Mouse (Mus musculus): Measurements from ENCODE around the gene Abhd17a. TPM values are rescaled to one million over a fixed set of nuclear protein-coding genes. Genes with fewer than 3 reads are reported as not detected.

Abhd17a gene
- 156 and 201 TPM in 2 replicates for total RNA-seq (2014; rRNA removed)
- 154 and 155 TPM in 2 replicates for polyA plus RNA-seq (2015; fragmentation: Nextera tagmentation; extraction: Ambion mirVana)

- TF ChIP-seq CTCF (IDR thresholded peaks at IDR 0.05; ENCODE audit: low read depth): no peak
- Histone ChIP-seq H3K4me1 (ENCODE audit: insufficient read depth) (peaks cover 10% of the 10 kb centered on the region), H3K9ac (peak within 1 kb of the TSS; percentile 90), H3K27me3 (ENCODE audit: insufficient read depth, low read length) (no peaks in the 10 kb centered on the region), H3K4me2 (ENCODE audit: low read depth) (peak within 1 kb of the TSS; percentile 98), H3K4me3 (ENCODE audit: low read depth, low read length) (peak within 1 kb of the TSS; percentile 86), H3K9me3 (ENCODE audit: low read length) (no peaks in the 10 kb centered on the region), H3K36me3 (ENCODE audit: insufficient read depth) (peaks cover 11% of the 10 kb centered on the region; the same call in 1 of the 2 replicates), H3K27ac (ENCODE audit: low read depth, low read length) (peak within 1 kb of the TSS; percentile 75)
- peak; percentile 99 for ATAC-seq
- 2% methylated on average over 64 of the region's 73 CpGs for WGBS
- peak; percentile 97 for DNase-seq
These were observed at the start of gene Abhd17a for GRCm38 (mm10) chr10:80589879-80590854. Gene Abhd17a, minus strand, starts transcription at chr10:80590341.

GRCm38 (mm10) chr10:80635345-80635744 is 45.2 kb upstream of the Abhd17a start:
- no peak for DNase-seq
- 92% methylated on average over 6 of the region's 6 CpGs for WGBS
- Histone ChIP-seq H3K9me3 (ENCODE audit: low read length) (no peaks in the 10 kb centered on the region), H3K4me1 (ENCODE audit: insufficient read depth) (no peaks in the 10 kb centered on the region), H3K4me2 (ENCODE audit: low read depth) (no peak overlapping the region), H3K4me3 (ENCODE audit: low read depth, low read length) (no peak overlapping the region), H3K9ac (no peak overlapping the region), H3K27ac (ENCODE audit: low read depth, low read length) (no peak overlapping the region), H3K36me3 (ENCODE audit: insufficient read depth) (peaks cover 63% of the 10 kb centered on the region), H3K27me3 (ENCODE audit: insufficient read depth, low read length) (no peaks in the 10 kb centered on the region)
- no peak for TF ChIP-seq CTCF (IDR thresholded peaks at IDR 0.05; ENCODE audit: low read depth)
- no peak for ATAC-seq

- Histone ChIP-seq H3K9me3 (ENCODE audit: low read length) (no peaks in the 10 kb centered on the region), H3K27me3 (ENCODE audit: insufficient read depth, low read length) (no peaks in the 10 kb centered on the region), H3K4me3 (ENCODE audit: low read depth, low read length) (no peak overlapping the region), H3K4me2 (ENCODE audit: low read depth) (no peak overlapping the region), H3K9ac (no peak overlapping the region), H3K27ac (ENCODE audit: low read depth, low read length) (no peak overlapping the region), H3K4me1 (ENCODE audit: insufficient read depth) (0 out of 2 replicates have a peak, but pooled peaks cover 8% of the 10 kb centered on the region), H3K36me3 (ENCODE audit: insufficient read depth) (peaks cover 5% of the 10 kb centered on the region)
- ATAC-seq (no peak), DNase-seq (no peak)
- TF ChIP-seq CTCF (IDR thresholded peaks at IDR 0.05; ENCODE audit: low read depth): no peak
- WGBS: 92% methylated on average over 9 of the region's 9 CpGs
These were observed 38.8 kb upstream of the Abhd17a start for GRCm38 (mm10) chr10:80628925-80629324.

GRCm38 (mm10) chr10:80627685-80628084 is 37.5 kb upstream of the Abhd17a start:
- H3K36me3 ChIP-seq (ENCODE audit: insufficient read depth): peaks cover 4% of the 10 kb centered on the region; the same call in 1 of the 2 replicates
- H3K9me3 ChIP-seq (ENCODE audit: low read length): no peaks in the 10 kb centered on the region
- no peak for TF ChIP-seq CTCF (IDR thresholded peaks at IDR 0.05; ENCODE audit: low read depth)
- H3K9ac ChIP-seq: no peak overlapping the region
- H3K4me3 ChIP-seq (ENCODE audit: low read depth, low read length): no peak overlapping the region
- ATAC-seq (no peak), DNase-seq (no peak)
- H3K27me3 ChIP-seq (ENCODE audit: insufficient read depth, low read length): no peaks in the 10 kb centered on the region
- WGBS: 66% methylated on average over 2 of the region's 2 CpGs
- no peak overlapping the region for H3K27ac ChIP-seq (ENCODE audit: low read depth, low read length)
- no peak overlapping the region for H3K4me2 ChIP-seq (ENCODE audit: low read depth)
- H3K4me1 ChIP-seq (ENCODE audit: insufficient read depth): peaks cover 16% of the 10 kb centered on the region; the same call in 1 of the 2 replicates

GRCm38 (mm10) chr10:80625764-80626163 is 35.6 kb upstream of the Abhd17a start:
- DNase-seq: no peak
- Histone ChIP-seq H3K4me3 (ENCODE audit: low read depth, low read length) (no peak overlapping the region), H3K4me1 (ENCODE audit: insufficient read depth) (peaks cover 22% of the 10 kb centered on the region; the same call in 1 of the 2 replicates)

GRCm38 (mm10) chr10:80623457-80624191 is 33.5 kb upstream of the Abhd17a start:
- ATAC-seq: no peak
- Histone ChIP-seq H3K4me3 (ENCODE audit: low read depth, low read length) (peak overlapping the region; percentile 94), H3K27me3 (ENCODE audit: insufficient read depth, low read length) (no peaks in the 10 kb centered on the region), H3K4me2 (ENCODE audit: low read depth) (peak overlapping the region; percentile 97), H3K27ac (ENCODE audit: low read depth, low read length) (peak overlapping the region; percentile 95), H3K4me1 (ENCODE audit: insufficient read depth) (peaks cover 22% of the 10 kb centered on the region; the same call in 1 of the 2 replicates), H3K9ac (peak overlapping the region; percentile 87), H3K36me3 (ENCODE audit: insufficient read depth) (peaks cover 4% of the 10 kb centered on the region; the same call in 1 of the 2 replicates), H3K9me3 (ENCODE audit: low read length) (no peaks in the 10 kb centered on the region)
- no peak for DNase-seq
- TF ChIP-seq CTCF (IDR thresholded peaks at IDR 0.05; ENCODE audit: low read depth): 0 out of 2 replicates have a peak, but pooled peaks have one; percentile 8
- WGBS: 19% methylated on average over 15 of the region's 15 CpGs

More at GRCm38 (mm10) chr10:80625764-80626163, 35.6 kb upstream of the Abhd17a start:
- WGBS: 92% methylated on average over 4 of the region's 4 CpGs
- TF ChIP-seq CTCF (IDR thresholded peaks at IDR 0.05; ENCODE audit: low read depth): no peak
- no peaks in the 10 kb centered on the region for H3K27me3 ChIP-seq (ENCODE audit: insufficient read depth, low read length)
- peaks cover 4% of the 10 kb centered on the region; the same call in 1 of the 2 replicates for H3K36me3 ChIP-seq (ENCODE audit: insufficient read depth)
- no peak overlapping the region for H3K9ac ChIP-seq
- H3K27ac ChIP-seq (ENCODE audit: low read depth, low read length): no peak overlapping the region
- no peaks in the 10 kb centered on the region for H3K9me3 ChIP-seq (ENCODE audit: low read length)
- no peak overlapping the region for H3K4me2 ChIP-seq (ENCODE audit: low read depth)
- ATAC-seq: no peak
